Mouse (Mus musculus) kidney, embryonic 16.5 days (tissue): ENCODE data around the gene Bcam. TPM values are rescaled to one million over a fixed set of nuclear protein-coding genes. Genes with fewer than 3 reads are reported as not detected.

Experiments
- ATAC-seq: fragments of 200-750 bp; cut with Nextera tagmentation; 2 replicates; pipeline ENCODE4 v1.8.0; 2017; ENCODE audit warnings: moderate TSS enrichment; ENCODE audit not compliant: low FRiP score, low TSS enrichment
- H3K27ac ChIP-seq: fragments of 300-500 bp; sonication (generic); 2 replicates; pipeline ENCODE4 v1.5.1; 2014; ENCODE audit warnings: low read length
- H3K27me3 ChIP-seq: fragments of 300-500 bp; sonication (generic); 2 replicates; pipeline ENCODE4 v1.6.1; 2014; ENCODE audit warnings: low read length, control low read depth, mixed read lengths; ENCODE audit not compliant: insufficient read depth
- H3K36me3 ChIP-seq: fragments of 300-500 bp; sonication (generic); 2 replicates; pipeline ENCODE4 v1.6.1; 2014; ENCODE audit warnings: low read length, control low read depth, mixed read lengths; ENCODE audit not compliant: insufficient read depth
- H3K4me1 ChIP-seq: fragments of 300-500 bp; sonication (generic); 2 replicates; pipeline ENCODE4 v1.6.1; 2014; ENCODE audit warnings: low read length, control low read depth, mixed read lengths; ENCODE audit not compliant: insufficient read depth
- H3K4me2 ChIP-seq: fragments of 300-500 bp; sonication (generic); replicated peaks from 2 replicates; pipeline ENCODE4 v1.6.1; 2014; ENCODE audit warnings: low read depth, low read length
- H3K4me3 ChIP-seq: fragments of 300-500 bp; sonication (generic); 2 replicates; pipeline ENCODE4 v1.5.1; 2014; ENCODE audit warnings: mild to moderate bottlenecking, low read length
- H3K9ac ChIP-seq: fragments of 300-500 bp; sonication (generic); replicated peaks from 2 replicates; pipeline ENCODE4 v1.6.1; 2014; ENCODE audit warnings: low read length
- H3K9me3 ChIP-seq: fragments of 300-500 bp; sonication (generic); 2 replicates; pipeline ENCODE4 v1.6.1; 2016; ENCODE audit warnings: low read length, control low read depth
- WGBS: fragments of 180-500 bp; shearing (Covaris S2); extraction: QIAGEN DNeasy Blood & Tissue Kit; methylation state at CpG from one replicate; pipeline ENCODE4 v1.1.7; 2014; 5-methylcytosine and 5-hydroxymethylcytosine counted together
- polyA plus RNA-seq: library from polyadenylated mRNA; unstranded; fragments of >200 nt; fragmentation: Nextera tagmentation; extraction: Ambion mirVana; gene quantifications from 2 replicates; pipeline ENCODE4 v1.2.1, GENCODE M21; 2015

Bcam gene
- polyA plus RNA-seq, 1 experiment from 2014 or later = 309 TPM

GRCm38 (mm10) chr7:19789904-19790347 is 19.1 kb upstream of the Bcam start:
- peak; percentile 70 for ATAC-seq
- WGBS = under 1% methylated on average over 19 of the region's 19 CpGs
- Histone ChIP-seq H3K27ac (no peak overlapping the region), H3K36me3 (no peaks in the 10 kb centered on the region), H3K9me3 (no peaks in the 10 kb centered on the region), H3K4me1 (no peaks in the 10 kb centered on the region), H3K9ac (peak overlapping the region; percentile 67), H3K27me3 (no peaks in the 10 kb centered on the region), H3K4me2 (peak overlapping the region; percentile 74), H3K4me3 (peak overlapping the region; percentile 41)

- no peaks in the 10 kb centered on the region for H3K36me3 ChIP-seq
- H3K4me2 ChIP-seq = no peak overlapping the region
- no peak for ATAC-seq
- no peak overlapping the region for H3K27ac ChIP-seq
- no peaks in the 10 kb centered on the region for H3K4me1 ChIP-seq
- H3K27me3 ChIP-seq = no peaks in the 10 kb centered on the region
- H3K9ac ChIP-seq = no peak overlapping the region
- H3K9me3 ChIP-seq = no peaks in the 10 kb centered on the region
- H3K4me3 ChIP-seq = no peak overlapping the region
- WGBS = 42% methylated on average over 12 of the region's 12 CpGs
These were observed 15.2 kb upstream of the Bcam start for GRCm38 (mm10) chr7:19785874-19786458.

DNA sequence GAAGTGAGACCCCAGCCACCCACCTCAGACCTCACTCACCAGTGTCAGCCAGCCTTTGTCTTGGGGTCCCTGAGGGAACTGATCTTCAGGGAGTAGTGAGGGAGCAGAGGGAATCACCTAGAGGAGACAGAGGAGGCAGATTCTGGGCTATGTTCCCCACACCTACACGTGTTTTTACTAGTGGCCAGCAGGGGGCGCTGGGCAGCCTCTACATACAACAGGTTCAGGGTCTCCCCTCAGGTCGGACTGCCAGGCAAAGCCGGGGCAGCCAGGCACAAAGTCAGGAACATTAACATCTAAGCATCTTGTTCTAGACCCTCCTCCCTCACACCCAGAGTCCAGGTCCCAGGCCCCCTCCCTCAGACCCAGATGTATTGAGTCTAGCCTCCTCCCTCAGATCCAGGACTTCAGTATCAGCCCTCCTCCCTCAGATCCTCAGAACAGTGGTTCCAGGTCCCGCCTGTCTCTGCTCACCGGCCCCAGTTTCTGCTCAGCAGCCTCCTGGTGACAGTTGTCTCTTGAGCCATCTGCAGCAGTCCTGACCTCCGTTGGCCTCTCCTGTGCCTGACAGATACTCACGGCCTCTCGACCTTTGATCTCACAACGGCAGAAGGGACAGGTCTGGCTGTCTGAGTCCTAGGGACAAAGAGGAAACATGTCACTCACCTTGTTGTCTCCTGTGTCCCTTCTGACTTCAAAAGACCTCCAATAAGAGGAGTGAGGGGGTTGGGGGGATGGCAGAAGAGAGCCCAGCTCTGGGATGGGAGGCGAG is 14.1 kb upstream of the Bcam start:
- no peak overlapping the region for H3K4me2 ChIP-seq
- H3K9me3 ChIP-seq = 0 out of 2 replicates have a peak, but pooled peaks cover 1% of the 10 kb centered on the region
- H3K4me3 ChIP-seq = no peak overlapping the region
- ATAC-seq = no peak
- no peak overlapping the region for H3K9ac ChIP-seq
- no peaks in the 10 kb centered on the region for H3K36me3 ChIP-seq
- no peak overlapping the region for H3K27ac ChIP-seq
- H3K4me1 ChIP-seq = no peaks in the 10 kb centered on the region
- 34% methylated on average over 11 of the region's 11 CpGs for WGBS
- no peaks in the 10 kb centered on the region for H3K27me3 ChIP-seq

GRCm38 (mm10) chr7:19783630-19784029 is 12.8 kb upstream of the Bcam start:
- Histone ChIP-seq H3K27me3 (no peaks in the 10 kb centered on the region), H3K9me3 (0 out of 2 replicates have a peak, but pooled peaks cover 2% of the 10 kb centered on the region), H3K4me1 (no peaks in the 10 kb centered on the region), H3K27ac (no peak overlapping the region), H3K9ac (no peak overlapping the region), H3K4me2 (no peak overlapping the region), H3K4me3 (no peak overlapping the region), H3K36me3 (no peaks in the 10 kb centered on the region)
- WGBS = 69% methylated on average over 8 of the region's 8 CpGs
- ATAC-seq = no peak

- H3K4me3 ChIP-seq = no peak overlapping the region
- no peak for ATAC-seq
- WGBS = 93% methylated on average over 4 of the region's 4 CpGs
- H3K9ac ChIP-seq = no peak overlapping the region
- no peaks in the 10 kb centered on the region for H3K4me1 ChIP-seq
- no peak overlapping the region for H3K27ac ChIP-seq
- no peak overlapping the region for H3K4me2 ChIP-seq
- 0 out of 2 replicates have a peak, but pooled peaks cover 2% of the 10 kb centered on the region for H3K9me3 ChIP-seq
- no peaks in the 10 kb centered on the region for H3K27me3 ChIP-seq
- H3K36me3 ChIP-seq = no peaks in the 10 kb centered on the region
These were observed 11.8 kb upstream of the Bcam start for GRCm38 (mm10) chr7:19782645-19783044.

DNA sequence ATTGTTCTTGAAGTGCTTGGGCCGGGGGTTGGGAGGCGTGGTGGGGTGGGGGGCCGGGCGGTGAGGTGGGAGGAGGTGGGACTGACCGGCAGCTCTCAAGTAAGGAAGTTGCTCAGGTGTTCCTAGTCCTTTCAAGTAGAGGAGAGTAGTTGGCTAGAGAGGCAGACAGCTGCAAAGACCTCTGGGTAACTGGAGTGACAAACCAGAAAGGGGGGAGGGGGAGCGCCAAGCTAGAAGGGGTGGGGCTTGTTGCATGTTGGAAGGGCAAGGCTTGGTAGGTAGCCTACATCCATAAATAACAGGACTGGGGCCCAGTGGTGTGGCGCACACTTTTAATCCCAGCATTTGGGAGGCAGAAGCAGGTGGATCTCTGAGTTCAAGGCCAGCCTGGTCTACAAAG is 10.9 kb upstream of the Bcam start:
- no peaks in the 10 kb centered on the region for H3K36me3 ChIP-seq
- no peak for ATAC-seq
- no peaks in the 10 kb centered on the region for H3K4me1 ChIP-seq
- no peaks in the 10 kb centered on the region for H3K27me3 ChIP-seq
- H3K27ac ChIP-seq = no peak overlapping the region
- H3K9me3 ChIP-seq = 0 out of 2 replicates have a peak, but pooled peaks cover 2% of the 10 kb centered on the region
- no peak overlapping the region for H3K4me3 ChIP-seq
- no peak overlapping the region for H3K4me2 ChIP-seq
- H3K9ac ChIP-seq = no peak overlapping the region
- WGBS = 92% methylated on average over 7 of the region's 7 CpGs

DNA sequence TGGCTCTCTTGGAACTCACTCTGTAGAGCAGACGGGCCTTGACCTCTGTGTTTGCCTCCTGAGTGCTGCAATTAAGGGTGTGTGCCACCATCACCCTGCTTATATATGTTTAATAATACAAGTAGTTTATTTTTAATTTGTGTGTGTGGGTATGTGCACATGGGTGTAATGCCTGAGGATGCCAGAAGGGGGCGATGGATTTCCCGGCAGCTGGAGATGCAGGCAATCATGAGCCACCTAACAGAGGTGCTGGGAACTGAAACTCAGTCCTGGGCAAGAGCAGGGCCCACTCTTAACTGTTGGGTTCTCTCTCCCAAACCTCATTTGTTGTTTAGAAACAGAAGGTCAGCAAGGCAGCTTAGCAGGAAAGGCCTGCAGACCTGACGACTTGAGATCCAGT is 9.1 kb upstream of the Bcam start:
- Histone ChIP-seq H3K27me3 (no peaks in the 10 kb centered on the region), H3K9ac (no peak overlapping the region), H3K4me1 (no peaks in the 10 kb centered on the region), H3K4me3 (no peak overlapping the region), H3K9me3 (0 out of 2 replicates have a peak, but pooled peaks cover 2% of the 10 kb centered on the region), H3K27ac (no peak overlapping the region), H3K4me2 (no peak overlapping the region), H3K36me3 (no peaks in the 10 kb centered on the region)
- WGBS = 83% methylated on average over 4 of the region's 4 CpGs
- no peak for ATAC-seq

DNA sequence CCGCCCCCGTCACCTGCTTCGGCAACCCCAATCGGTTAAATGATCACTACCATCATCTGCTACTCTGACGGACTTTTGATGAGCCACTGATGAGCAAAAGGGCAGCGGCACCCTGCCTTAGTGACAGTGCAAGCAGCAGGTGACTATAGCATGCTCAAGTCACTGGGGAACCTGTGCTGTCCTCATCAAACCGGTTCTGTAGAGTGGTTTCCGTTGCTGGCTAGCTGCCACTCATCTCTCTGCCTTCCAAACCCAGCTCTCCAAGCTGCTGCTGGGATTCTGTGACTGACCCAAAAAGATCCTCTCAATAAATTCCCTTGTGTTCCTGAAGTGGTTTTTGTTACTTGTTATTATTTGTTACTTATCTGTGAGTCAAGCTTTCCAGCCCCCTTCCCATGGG is 7.8 kb upstream of the Bcam start:
- H3K4me1 ChIP-seq = no peaks in the 10 kb centered on the region
- H3K27me3 ChIP-seq = no peaks in the 10 kb centered on the region
- no peak for ATAC-seq
- no peak overlapping the region for H3K4me3 ChIP-seq
- H3K4me2 ChIP-seq = no peak overlapping the region
- H3K9ac ChIP-seq = no peak overlapping the region
- no peaks in the 10 kb centered on the region for H3K36me3 ChIP-seq
- 0 out of 2 replicates have a peak, but pooled peaks cover 2% of the 10 kb centered on the region for H3K9me3 ChIP-seq
- H3K27ac ChIP-seq = no peak overlapping the region
- WGBS = 84% methylated on average over 8 of the region's 8 CpGs

- no peak for ATAC-seq
- Histone ChIP-seq H3K36me3 (no peaks in the 10 kb centered on the region), H3K9me3 (0 out of 2 replicates have a peak, but pooled peaks cover 2% of the 10 kb centered on the region), H3K4me3 (no peak overlapping the region), H3K4me2 (no peak overlapping the region), H3K9ac (no peak overlapping the region), H3K27ac (no peak overlapping the region), H3K27me3 (no peaks in the 10 kb centered on the region), H3K4me1 (no peaks in the 10 kb centered on the region)
- 89% methylated on average over 11 of the region's 11 CpGs for WGBS
These were observed 6.4 kb upstream of the Bcam start for GRCm38 (mm10) chr7:19777049-19777723.
